Mouse (Mus musculus): ENCODE data around the gene Phf20. TPM values are rescaled to one million over a fixed set of nuclear protein-coding genes. Genes with fewer than 3 reads are reported as not detected.

Phf20 gene
- total RNA-seq, 1 experiment = 44.1 TPM

- in situ Hi-C loops (cut with MboI; ENCODE audit: low sequenced_read_pairs in 2 of 2, unreplicated experiment in 2 of 2) = no loop called here
- no peak for TF ChIP-seq ZNF384 (IDR thresholded peaks at IDR 0.05; ENCODE audit: low read depth, low read length)
- peak; percentile 45; the same call in 1 of the 2 replicates for TF ChIP-seq ZC3H11A (IDR thresholded peaks at IDR 0.05; ENCODE audit: borderline replicate concordance, low read depth, low read length)
- no peak for TF ChIP-seq MAFK (IDR thresholded peaks at IDR 0.05; ENCODE audit: insufficient read depth, low read depth, low read length)
- TF ChIP-seq CHD2 (IDR thresholded peaks at IDR 0.05; ENCODE audit: low read depth, low read length) = no peak
- TF ChIP-seq HCFC1 (IDR thresholded peaks at IDR 0.05; ENCODE audit: borderline replicate concordance, insufficient read depth, low read length) = no peak
- no peak overlapping the region for H3K9ac ChIP-seq (ENCODE audit: insufficient read depth, low read depth, low read length, poor library complexity, severe bottlenecking)
- no peak overlapping the region for H3K27ac ChIP-seq (ENCODE audit: insufficient read depth, low read depth, low read length, poor library complexity, severe bottlenecking)
- DNase-seq (ENCODE audit: low read depth, low spot score) = peak; percentile 51
- H3K4me1 ChIP-seq (ENCODE audit: control insufficient read depth in 2 of 2, insufficient read depth in 2 of 2, low read length in 2 of 2, poor library complexity in 1 of 2) = no peaks in the 10 kb centered on the region
- no peaks in the 10 kb centered on the region for H3K9me3 ChIP-seq (ENCODE audit: control insufficient read depth, insufficient read depth, low read depth, low read length)
- H3K36me3 ChIP-seq (ENCODE audit: control insufficient read depth, insufficient read depth, low read length, poor library complexity, severe bottlenecking) = no peaks in the 10 kb centered on the region
- H3K4me3 ChIP-seq (ENCODE audit: insufficient read depth in 1 of 2, low read depth in 1 of 2, low read length in 2 of 2, poor library complexity in 1 of 2, severe bottlenecking in 1 of 2) = no peak overlapping the region
Measured at GRCm38 (mm10) chr2:156351243-156351642, 155.0 kb downstream of the Phf20 start.

DNA sequence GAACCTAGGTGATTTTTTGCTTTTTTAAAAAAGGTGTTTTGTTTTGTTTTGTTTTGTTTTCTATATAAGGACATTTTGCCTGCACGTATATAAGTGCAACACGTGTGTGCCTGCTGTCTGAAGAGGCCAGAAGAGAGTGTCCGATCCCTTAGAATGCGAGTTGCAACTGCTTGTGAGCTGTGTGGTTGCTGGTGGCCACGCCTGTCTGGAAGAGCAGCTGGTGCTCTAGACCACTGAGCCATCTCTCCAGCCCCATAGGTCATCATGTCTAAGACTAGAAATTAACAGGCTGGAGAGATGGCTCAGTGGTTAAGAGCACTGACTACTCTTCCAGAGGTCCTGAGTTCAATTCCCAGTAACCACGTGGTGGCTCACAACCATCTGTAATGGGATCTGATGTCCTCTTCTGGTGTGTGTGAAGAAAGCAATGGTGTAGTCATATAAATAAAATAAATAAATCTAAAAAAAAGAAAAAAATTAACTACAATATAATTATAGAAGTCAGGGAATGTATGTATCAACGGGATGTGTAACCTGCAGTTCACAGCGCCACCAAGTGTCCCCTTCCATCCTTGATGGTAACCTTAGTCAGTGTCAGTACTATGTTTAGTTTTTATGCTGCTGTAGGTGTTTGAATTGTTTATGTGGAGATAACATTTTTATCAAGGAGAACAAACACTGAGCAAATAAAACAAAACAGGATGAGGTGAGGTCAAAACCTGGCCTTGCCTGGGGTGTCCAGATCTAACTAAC, 156.3 kb downstream of the Phf20 start:
- no peak overlapping the region for H3K9ac ChIP-seq (ENCODE audit: insufficient read depth, low read depth, low read length, poor library complexity, severe bottlenecking)
- DNase-seq (ENCODE audit: low read depth, low spot score) = no peak
- H3K27ac ChIP-seq (ENCODE audit: insufficient read depth, low read depth, low read length, poor library complexity, severe bottlenecking) = no peak overlapping the region
- H3K4me3 ChIP-seq (ENCODE audit: insufficient read depth in 1 of 2, low read depth in 1 of 2, low read length in 2 of 2, poor library complexity in 1 of 2, severe bottlenecking in 1 of 2) = no peak overlapping the region
- in situ Hi-C loops (cut with MboI; ENCODE audit: low sequenced_read_pairs in 2 of 2, unreplicated experiment in 2 of 2) = no loop called here
- no peaks in the 10 kb centered on the region for H3K4me1 ChIP-seq (ENCODE audit: control insufficient read depth in 2 of 2, insufficient read depth in 2 of 2, low read length in 2 of 2, poor library complexity in 1 of 2)
- H3K9me3 ChIP-seq (ENCODE audit: control insufficient read depth, insufficient read depth, low read depth, low read length) = no peaks in the 10 kb centered on the region
- no peak for TF ChIP-seq CHD2 (IDR thresholded peaks at IDR 0.05; ENCODE audit: low read depth, low read length)
- no peak for TF ChIP-seq HCFC1 (IDR thresholded peaks at IDR 0.05; ENCODE audit: borderline replicate concordance, insufficient read depth, low read length)
- no peak for TF ChIP-seq ZC3H11A (IDR thresholded peaks at IDR 0.05; ENCODE audit: borderline replicate concordance, low read depth, low read length)
- no peak for TF ChIP-seq ZNF384 (IDR thresholded peaks at IDR 0.05; ENCODE audit: low read depth, low read length)
- no peak for TF ChIP-seq MAFK (IDR thresholded peaks at IDR 0.05; ENCODE audit: insufficient read depth, low read depth, low read length)
- no peaks in the 10 kb centered on the region for H3K36me3 ChIP-seq (ENCODE audit: control insufficient read depth, insufficient read depth, low read length, poor library complexity, severe bottlenecking)

DNA sequence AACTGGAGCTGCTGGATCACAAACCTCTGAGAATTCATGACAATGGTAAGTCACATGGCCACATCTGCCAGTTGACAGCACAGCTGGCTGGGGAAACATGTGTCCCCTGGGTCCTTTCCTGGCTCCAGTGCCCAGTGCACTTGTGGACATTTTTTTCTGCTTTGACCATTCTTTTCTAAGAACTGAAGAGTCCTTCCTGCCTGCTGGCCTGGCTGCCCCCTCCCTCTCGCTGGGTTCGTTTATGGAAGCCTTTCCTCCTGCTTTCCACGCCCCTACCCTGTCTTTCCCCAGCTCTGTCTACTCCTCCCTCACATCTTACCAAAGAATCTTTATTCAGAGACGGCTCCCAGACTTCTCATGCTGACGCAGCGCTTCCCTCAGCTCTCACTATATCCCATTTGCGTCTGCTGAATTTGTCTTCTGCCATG, 157.0 kb downstream of the Phf20 start:
- TF ChIP-seq CHD2 (IDR thresholded peaks at IDR 0.05; ENCODE audit: low read depth, low read length) = no peak
- TF ChIP-seq MAFK (IDR thresholded peaks at IDR 0.05; ENCODE audit: insufficient read depth, low read depth, low read length) = no peak
- TF ChIP-seq ZC3H11A (IDR thresholded peaks at IDR 0.05; ENCODE audit: borderline replicate concordance, low read depth, low read length) = no peak
- no peak for TF ChIP-seq HCFC1 (IDR thresholded peaks at IDR 0.05; ENCODE audit: borderline replicate concordance, insufficient read depth, low read length)
- TF ChIP-seq ZNF384 (IDR thresholded peaks at IDR 0.05; ENCODE audit: low read depth, low read length) = no peak
- Histone ChIP-seq H3K4me3 (ENCODE audit: insufficient read depth in 1 of 2, low read depth in 1 of 2, low read length in 2 of 2, poor library complexity in 1 of 2, severe bottlenecking in 1 of 2) (no peak overlapping the region), H3K27ac (ENCODE audit: insufficient read depth, low read depth, low read length, poor library complexity, severe bottlenecking) (no peak overlapping the region), H3K9me3 (ENCODE audit: control insufficient read depth, insufficient read depth, low read depth, low read length) (no peaks in the 10 kb centered on the region), H3K36me3 (ENCODE audit: control insufficient read depth, insufficient read depth, low read length, poor library complexity, severe bottlenecking) (no peaks in the 10 kb centered on the region), H3K9ac (ENCODE audit: insufficient read depth, low read depth, low read length, poor library complexity, severe bottlenecking) (no peak overlapping the region), H3K4me1 (ENCODE audit: control insufficient read depth in 2 of 2, insufficient read depth in 2 of 2, low read length in 2 of 2, poor library complexity in 1 of 2) (no peaks in the 10 kb centered on the region)
- no peak for DNase-seq (ENCODE audit: low read depth, low spot score)
- in situ Hi-C loops (cut with MboI; ENCODE audit: low sequenced_read_pairs in 2 of 2, unreplicated experiment in 2 of 2) = no loop called here

DNA sequence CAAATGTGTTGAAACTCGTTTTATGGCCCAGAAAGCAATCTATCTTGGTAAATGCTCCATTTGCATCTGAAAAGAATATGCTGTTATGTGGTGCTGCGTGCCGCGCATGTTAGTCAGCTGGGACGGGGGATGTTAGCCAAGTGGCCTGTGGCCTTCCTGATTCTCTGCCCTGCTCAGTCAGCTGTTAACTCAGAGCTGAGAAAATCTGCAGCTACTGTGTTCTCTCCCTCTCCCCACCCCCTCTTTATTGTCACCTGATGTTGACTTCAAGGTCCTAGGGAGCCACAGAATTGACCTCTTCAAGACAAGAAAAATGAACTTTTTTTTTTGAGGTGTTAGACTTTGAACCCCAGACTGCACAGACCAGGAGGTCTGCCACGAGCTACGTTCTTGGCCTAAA, 159.8 kb downstream of the Phf20 start:
- in situ Hi-C loops (cut with MboI; ENCODE audit: low sequenced_read_pairs in 2 of 2, unreplicated experiment in 2 of 2) = no loop called here
- Histone ChIP-seq H3K27ac (ENCODE audit: insufficient read depth, low read depth, low read length, poor library complexity, severe bottlenecking) (no peak overlapping the region), H3K36me3 (ENCODE audit: control insufficient read depth, insufficient read depth, low read length, poor library complexity, severe bottlenecking) (no peaks in the 10 kb centered on the region), H3K4me1 (ENCODE audit: control insufficient read depth in 2 of 2, insufficient read depth in 2 of 2, low read length in 2 of 2, poor library complexity in 1 of 2) (no peaks in the 10 kb centered on the region), H3K4me3 (ENCODE audit: insufficient read depth in 1 of 2, low read depth in 1 of 2, low read length in 2 of 2, poor library complexity in 1 of 2, severe bottlenecking in 1 of 2) (no peak overlapping the region), H3K9me3 (ENCODE audit: control insufficient read depth, insufficient read depth, low read depth, low read length) (no peaks in the 10 kb centered on the region), H3K9ac (ENCODE audit: insufficient read depth, low read depth, low read length, poor library complexity, severe bottlenecking) (no peak overlapping the region)
- TF ChIP-seq CHD2 (IDR thresholded peaks at IDR 0.05; ENCODE audit: low read depth, low read length) (no peak), ZC3H11A (IDR thresholded peaks at IDR 0.05; ENCODE audit: borderline replicate concordance, low read depth, low read length) (no peak), MAFK (IDR thresholded peaks at IDR 0.05; ENCODE audit: insufficient read depth, low read depth, low read length) (no peak), ZNF384 (IDR thresholded peaks at IDR 0.05; ENCODE audit: low read depth, low read length) (no peak), HCFC1 (IDR thresholded peaks at IDR 0.05; ENCODE audit: borderline replicate concordance, insufficient read depth, low read length) (no peak)
- no peak for DNase-seq (ENCODE audit: low read depth, low spot score)

Other genes with a start within 250 kb of the Phf20 start
- 22.2 and 24.2 TPM in 2 replicates for gene Cep250, start 240.0 kb upstream of the Phf20 start, total RNA-seq (2012; rRNA removed)
- gene 6430550D23Rik, start 188.5 kb upstream of the Phf20 start, total RNA-seq (2012; rRNA removed) = 0.98 and 1.5 TPM in 2 replicates
- gene Ergic3, start 188.4 kb upstream of the Phf20 start, total RNA-seq (2012; rRNA removed) = 134 and 213 TPM in 2 replicates
- 0.22 and 0.26 TPM in 2 replicates for gene Fer1l4, start 143.5 kb upstream of the Phf20 start, total RNA-seq (2012; rRNA removed)
- 1.9 and 2.6 TPM in 2 replicates for gene Spag4, start 131.3 kb upstream of the Phf20 start, total RNA-seq (2012; rRNA removed)
- gene Cpne1, start 84.5 kb upstream of the Phf20 start, total RNA-seq (2012; rRNA removed) = 42.8 and 66.1 TPM in 2 replicates
- gene Rbm12, start 84.5 kb upstream of the Phf20 start, total RNA-seq (2012; rRNA removed) = 21.8 and 22.1 TPM in 2 replicates
- gene Gm28036, start 69.4 kb upstream of the Phf20 start, total RNA-seq (2012; rRNA removed) = 19.5 and 23.0 TPM in 2 replicates
- gene Romo1, start 52.4 kb upstream of the Phf20 start, total RNA-seq (2012; rRNA removed) = 211 and 216 TPM in 2 replicates
- 40.2 and 41.6 TPM in 2 replicates for gene Nfs1, start 52.3 kb upstream of the Phf20 start, total RNA-seq (2012; rRNA removed)
- 399 and 411 TPM in 2 replicates for gene Rbm39, start 16.2 kb upstream of the Phf20 start, total RNA-seq (2012; rRNA removed)
- 1.6 and 2.9 TPM in 2 replicates for gene Cnbd2, start 115.8 kb downstream of the Phf20 start, total RNA-seq (2012; rRNA removed)
- 26.0 and 27.9 TPM in 2 replicates for gene Scand1, start 116.2 kb downstream of the Phf20 start, total RNA-seq (2012; rRNA removed)
- gene Epb41l1, start 224.4 kb downstream of the Phf20 start, total RNA-seq (2012; rRNA removed) = 20.5 and 27.3 TPM in 2 replicates

Measured in ES-E14 (cell line).